Mouse (Mus musculus): ENCODE results near the gene Hormad2.

GRCm38 (mm10) chr11:4318011-4318410, 122.9 kb downstream of the Hormad2 start:
- no peak for TF ChIP-seq POLR2A (IDR thresholded peaks at IDR 0.05; ENCODE audit: control insufficient read depth, extremely low read depth, insufficient read depth, low read length, poor library complexity)
- no peak for TF ChIP-seq CTCF (IDR thresholded peaks at IDR 0.05; ENCODE audit: borderline replicate concordance, control insufficient read depth, extremely low read depth, insufficient read depth, low read length, poor library complexity)

Measured in thymus, adult 2 months (tissue).